Mouse (Mus musculus): ENCODE results near the gene S100a8.

DNA sequence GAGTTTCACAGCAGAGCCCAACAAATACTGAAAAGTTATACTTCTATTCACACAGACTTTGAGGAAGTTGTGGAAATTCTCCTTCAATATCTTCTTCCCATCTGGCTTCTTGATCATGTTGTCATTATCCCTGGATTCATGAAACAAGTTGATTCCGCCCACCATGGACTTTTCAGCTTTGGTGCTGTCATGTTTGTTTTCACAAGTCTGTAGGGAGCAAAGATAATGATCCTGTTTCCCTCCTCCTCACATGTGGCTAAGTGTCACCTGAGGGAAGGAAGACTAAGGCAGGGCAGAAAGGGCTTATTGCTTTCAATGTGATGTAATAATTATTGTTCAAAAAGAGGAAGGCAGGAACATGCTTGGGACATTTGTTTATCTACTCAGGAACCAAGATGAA, 21.5 kb upstream of the S100a8 start:
- TF ChIP-seq POLR2A (IDR thresholded peaks at IDR 0.05; ENCODE audit: extremely low read depth, insufficient read depth, low read length) (no peak), CTCF (IDR thresholded peaks at IDR 0.05; ENCODE audit: low read depth, low read length) (no peak)
